Mouse (Mus musculus): Measurements from ENCODE around the gene Syne4. TPM values are rescaled to one million over a fixed set of nuclear protein-coding genes. Genes with fewer than 3 reads are reported as not detected.

Gene Syne4
- polyA plus RNA-seq, 1 experiment from 2014 or later, result 11.9 TPM

DNA sequence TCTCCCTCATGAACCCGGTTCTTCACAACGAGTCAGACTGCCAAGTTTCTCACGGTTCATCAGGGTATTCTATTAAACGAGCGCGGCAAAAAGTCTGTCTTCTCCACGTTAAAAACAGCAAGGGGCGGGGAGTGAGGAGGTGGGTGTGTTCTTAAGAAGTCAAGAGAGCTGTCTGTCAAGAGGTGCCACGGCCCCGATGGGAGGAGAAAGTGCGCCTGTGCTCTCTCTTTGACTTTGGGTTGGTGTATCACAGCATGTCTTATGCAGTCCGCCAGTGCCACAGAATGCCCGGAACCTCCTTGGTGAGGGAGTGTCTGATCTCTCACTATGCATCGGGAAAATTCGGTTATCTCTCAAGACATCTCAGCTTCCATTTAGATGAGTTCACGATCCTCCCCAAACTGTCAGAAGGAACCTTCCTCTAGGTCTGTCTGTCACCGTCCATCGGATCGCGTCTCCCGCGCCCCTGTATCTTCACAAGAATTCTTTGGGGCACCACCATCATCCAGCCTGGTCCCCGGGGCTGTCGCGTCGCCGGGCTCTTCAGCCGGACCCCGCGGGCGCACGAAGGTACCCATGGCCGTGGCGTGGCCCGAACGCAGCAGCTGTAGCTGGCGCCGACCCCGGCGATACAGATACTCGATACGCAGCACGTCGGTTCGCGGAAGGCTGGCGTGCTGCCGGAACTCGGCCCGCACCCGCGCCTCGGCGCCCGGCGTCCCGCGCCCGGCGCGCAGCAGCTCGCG is 7.1 kb downstream of the Syne4 start, which contains the start of gene E130208F15Rik:
Gene E130208F15Rik (plus strand): TSS at position 202 of the 746 bp plus-strand sequence.
- DNase-seq (ENCODE audit: low spot score) (peak; percentile 33), ATAC-seq (ENCODE audit: low FRiP score) (peak; percentile 63; the same call in 1 of the 2 replicates)
- H3K4me1 ChIP-seq (replicated peaks; ENCODE audit: control insufficient read depth, insufficient read depth, low read length), result peaks cover 18% of the 10 kb centered on the region
- peak within 1 kb of the TSS; percentile 87 for H3K9ac ChIP-seq
- under 1% methylated on average over 58 of the region's 63 CpGs for WGBS
- H3K27me3 ChIP-seq (ENCODE audit: control insufficient read depth, insufficient read depth, low read length), result no peaks in the 10 kb centered on the region
- H3K36me3 ChIP-seq (replicated peaks; ENCODE audit: control insufficient read depth, insufficient read depth), result no peaks in the 10 kb centered on the region; the same call in 1 of the 2 replicates
- H3K4me3 ChIP-seq (replicated peaks; ENCODE audit: low read length), result peak within 1 kb of the TSS; percentile 75
- H3K9me3 ChIP-seq (ENCODE audit: control insufficient read depth, low read length), result no peaks in the 10 kb centered on the region
- peak within 1 kb of the TSS; percentile 85 for H3K4me2 ChIP-seq (replicated peaks)
- H3K27ac ChIP-seq, result peak within 1 kb of the TSS; percentile 78

DNA sequence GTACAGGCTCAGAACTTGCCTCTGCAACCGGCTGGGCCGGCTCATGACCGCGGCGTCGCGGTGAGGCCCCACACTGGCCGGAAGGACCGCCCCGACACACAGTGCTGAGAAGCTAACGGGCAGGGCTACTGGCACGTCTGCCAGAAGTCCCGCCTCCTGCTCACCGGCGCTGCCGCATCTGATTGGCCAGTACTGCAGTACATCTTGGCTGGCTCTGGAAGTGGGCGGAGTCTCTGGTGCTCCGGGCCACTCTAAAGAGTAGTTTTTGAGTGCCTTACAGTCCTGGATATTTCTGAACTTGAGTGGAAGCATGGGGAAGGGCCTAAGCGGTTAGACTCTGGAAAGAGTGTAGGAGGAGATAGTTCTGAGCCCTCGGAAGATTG is 7.7 kb downstream of the Syne4 start:
- Histone ChIP-seq H3K4me2 (replicated peaks) (peak overlapping the region; percentile 85), H3K9ac (peak overlapping the region; percentile 87), H3K36me3 (replicated peaks; ENCODE audit: control insufficient read depth, insufficient read depth) (no peaks in the 10 kb centered on the region; the same call in 1 of the 2 replicates), H3K27ac (peak overlapping the region; percentile 78), H3K27me3 (ENCODE audit: control insufficient read depth, insufficient read depth, low read length) (no peaks in the 10 kb centered on the region), H3K9me3 (ENCODE audit: control insufficient read depth, low read length) (no peaks in the 10 kb centered on the region), H3K4me3 (replicated peaks; ENCODE audit: low read length) (peak overlapping the region; percentile 75), H3K4me1 (replicated peaks; ENCODE audit: control insufficient read depth, insufficient read depth, low read length) (peaks cover 18% of the 10 kb centered on the region)
- WGBS, result under 1% methylated on average over 18 of the region's 20 CpGs
- ATAC-seq (ENCODE audit: low FRiP score) (peak; percentile 99), DNase-seq (ENCODE audit: low spot score) (peak; percentile 94)

DNA sequence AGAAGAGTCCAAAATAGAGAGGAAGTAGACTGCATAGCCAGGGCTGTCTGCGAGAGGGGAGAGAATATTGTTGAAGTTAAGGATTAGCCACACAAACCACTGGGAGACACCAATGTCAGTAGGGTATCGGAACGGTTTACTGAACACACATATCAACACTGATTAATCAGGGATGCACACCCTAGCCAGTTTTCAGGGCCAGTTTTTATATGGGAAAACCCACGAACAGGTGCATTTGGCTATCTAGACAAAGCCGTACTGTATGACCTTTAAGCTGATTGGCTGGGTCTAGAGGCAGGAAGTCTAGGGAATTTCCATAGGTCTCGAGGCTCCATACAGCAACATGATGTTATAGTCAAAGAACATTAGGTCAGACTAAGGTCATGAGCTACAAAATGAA is 8.3 kb downstream of the Syne4 start:
- Histone ChIP-seq H3K36me3 (replicated peaks; ENCODE audit: control insufficient read depth, insufficient read depth) (no peaks in the 10 kb centered on the region), H3K9ac (peak overlapping the region; percentile 87), H3K4me1 (replicated peaks; ENCODE audit: control insufficient read depth, insufficient read depth, low read length) (peaks cover 18% of the 10 kb centered on the region), H3K4me2 (replicated peaks) (peak overlapping the region; percentile 85), H3K27ac (no peak overlapping the region), H3K27me3 (ENCODE audit: control insufficient read depth, insufficient read depth, low read length) (no peaks in the 10 kb centered on the region), H3K4me3 (replicated peaks; ENCODE audit: low read length) (peak overlapping the region; percentile 75), H3K9me3 (ENCODE audit: control insufficient read depth, low read length) (no peaks in the 10 kb centered on the region)
- DNase-seq (ENCODE audit: low spot score) (no peak), ATAC-seq (ENCODE audit: low FRiP score) (no peak)
- 36% methylated on average over 6 of the region's 6 CpGs for WGBS

DNA sequence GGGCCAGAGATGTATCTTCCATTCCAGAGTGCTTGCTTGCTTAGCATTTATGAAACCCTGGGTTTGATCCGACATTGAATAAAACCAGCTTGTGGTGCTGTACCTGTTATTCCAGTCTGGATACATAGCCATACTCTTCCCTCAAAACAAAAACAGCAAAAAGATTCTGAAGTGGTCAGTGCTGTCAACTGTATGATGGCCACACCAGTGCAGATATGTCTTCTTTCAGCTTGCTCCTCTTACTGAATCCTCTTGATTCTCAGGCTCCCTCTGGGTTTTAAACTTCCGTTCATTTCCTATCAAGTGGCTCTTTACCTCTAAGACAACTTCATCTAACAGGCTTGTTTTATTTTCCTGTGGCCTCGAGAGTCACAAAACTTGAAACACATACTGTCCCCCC is 9.2 kb downstream of the Syne4 start, which contains the start of gene Sdhaf1:
Gene Sdhaf1 (minus strand): TSS at position 101 of the 400 bp plus-strand sequence.
- Histone ChIP-seq H3K4me2 (replicated peaks) (peak within 1 kb of the TSS; percentile 85), H3K36me3 (replicated peaks; ENCODE audit: control insufficient read depth, insufficient read depth) (no peaks in the 10 kb centered on the region), H3K4me1 (replicated peaks; ENCODE audit: control insufficient read depth, insufficient read depth, low read length) (peaks cover 18% of the 10 kb centered on the region), H3K4me3 (replicated peaks; ENCODE audit: low read length) (peak within 1 kb of the TSS; percentile 75), H3K9ac (peak within 1 kb of the TSS; percentile 87), H3K27ac (no peak within 1 kb of the TSS), H3K9me3 (ENCODE audit: control insufficient read depth, low read length) (no peaks in the 10 kb centered on the region), H3K27me3 (ENCODE audit: control insufficient read depth, insufficient read depth, low read length) (no peaks in the 10 kb centered on the region)
- WGBS, result 83% methylated on average over 3 of the region's 3 CpGs
- DNase-seq (ENCODE audit: low spot score) (no peak), ATAC-seq (ENCODE audit: low FRiP score) (no peak)

DNA sequence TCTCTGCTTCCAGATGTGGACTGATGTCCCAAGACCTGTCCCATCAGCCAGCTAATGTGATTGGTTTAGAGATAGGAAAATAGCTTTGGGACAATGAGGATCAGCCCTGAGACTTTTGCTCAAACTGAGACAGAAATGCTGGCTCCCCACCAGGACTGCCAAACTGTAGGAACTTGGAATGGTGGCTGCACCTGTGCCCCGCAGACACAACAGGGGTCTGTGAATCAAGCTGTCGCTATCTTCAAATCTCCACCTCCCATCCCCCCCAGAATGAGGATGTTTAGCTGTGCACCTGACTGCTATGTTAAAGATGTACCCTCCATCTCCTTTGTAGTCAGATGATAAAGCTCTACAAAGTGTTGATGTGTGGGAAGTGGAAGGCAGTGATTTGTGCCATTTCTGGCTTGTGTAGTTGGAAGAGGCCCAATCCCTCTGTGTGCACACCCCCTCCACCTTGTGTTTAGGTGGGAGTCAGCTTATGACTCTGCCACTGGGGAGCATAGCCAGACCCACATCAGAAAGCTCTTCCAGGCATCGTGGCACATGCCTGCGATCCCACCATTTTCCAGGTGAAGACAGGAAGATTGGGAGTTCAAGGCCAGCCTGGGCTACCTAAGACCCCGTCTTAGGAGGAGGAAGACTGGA is 9.8 kb downstream of the Syne4 start:
- Histone ChIP-seq H3K4me2 (replicated peaks) (no peak overlapping the region), H3K9me3 (ENCODE audit: control insufficient read depth, low read length) (no peaks in the 10 kb centered on the region), H3K36me3 (replicated peaks; ENCODE audit: control insufficient read depth, insufficient read depth) (no peaks in the 10 kb centered on the region), H3K27me3 (ENCODE audit: control insufficient read depth, insufficient read depth, low read length) (no peaks in the 10 kb centered on the region), H3K9ac (no peak overlapping the region), H3K27ac (no peak overlapping the region), H3K4me1 (replicated peaks; ENCODE audit: control insufficient read depth, insufficient read depth, low read length) (peaks cover 18% of the 10 kb centered on the region), H3K4me3 (replicated peaks; ENCODE audit: low read length) (no peak overlapping the region)
- DNase-seq (ENCODE audit: low spot score) (no peak), ATAC-seq (ENCODE audit: low FRiP score) (no peak)
- WGBS, result 83% methylated on average over 5 of the region's 5 CpGs

DNA sequence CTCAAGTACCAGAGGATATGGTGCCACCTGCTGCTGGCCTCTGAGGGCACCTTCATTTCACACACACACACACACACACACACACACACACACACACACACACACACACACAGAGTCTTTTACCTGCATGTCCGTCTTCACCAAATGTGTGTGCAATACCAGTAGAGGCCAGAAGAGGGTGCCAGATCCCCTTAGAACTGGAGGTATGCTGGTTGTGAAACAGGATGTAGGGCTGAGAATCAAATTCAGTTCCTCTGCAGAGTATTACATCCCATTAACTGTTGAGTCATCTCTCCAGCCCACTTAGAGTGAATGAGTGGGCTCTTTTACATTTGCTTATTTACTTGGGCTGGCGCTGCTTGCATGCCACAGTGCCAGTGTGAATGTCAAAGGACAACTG is 10.8 kb downstream of the Syne4 start:
- WGBS, result 44% methylated on average over 2 of the region's 2 CpGs
- Histone ChIP-seq H3K36me3 (replicated peaks; ENCODE audit: control insufficient read depth, insufficient read depth) (no peaks in the 10 kb centered on the region), H3K9ac (no peak overlapping the region), H3K9me3 (ENCODE audit: control insufficient read depth, low read length) (no peaks in the 10 kb centered on the region), H3K4me3 (replicated peaks; ENCODE audit: low read length) (no peak overlapping the region), H3K4me2 (replicated peaks) (no peak overlapping the region), H3K27ac (no peak overlapping the region), H3K4me1 (replicated peaks; ENCODE audit: control insufficient read depth, insufficient read depth, low read length) (peaks cover 18% of the 10 kb centered on the region), H3K27me3 (ENCODE audit: control insufficient read depth, insufficient read depth, low read length) (no peaks in the 10 kb centered on the region)
- ATAC-seq (ENCODE audit: low FRiP score), result no peak
- DNase-seq (ENCODE audit: low spot score), result no peak

DNA sequence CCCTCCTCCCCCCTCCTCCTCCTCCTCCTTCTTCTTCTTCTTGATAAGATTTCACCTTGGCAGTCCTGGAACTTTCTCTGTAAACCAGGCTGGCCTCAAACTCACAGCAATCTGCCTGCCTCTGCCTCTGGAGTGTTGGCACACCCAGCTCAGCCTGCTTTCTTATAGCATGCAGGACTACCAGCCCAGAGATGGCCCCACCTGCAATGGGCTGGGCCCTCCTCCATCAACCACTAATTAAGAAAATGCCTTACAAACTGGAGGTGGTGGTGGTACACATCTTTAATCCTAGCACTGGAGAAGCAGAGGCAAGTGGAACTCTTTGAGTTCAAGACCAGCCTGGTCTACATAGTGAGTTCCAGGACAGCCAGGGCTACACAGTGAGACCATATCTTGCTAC is 11.8 kb downstream of the Syne4 start:
- H3K27ac ChIP-seq, result no peak overlapping the region
- H3K9ac ChIP-seq, result no peak overlapping the region

DNA sequence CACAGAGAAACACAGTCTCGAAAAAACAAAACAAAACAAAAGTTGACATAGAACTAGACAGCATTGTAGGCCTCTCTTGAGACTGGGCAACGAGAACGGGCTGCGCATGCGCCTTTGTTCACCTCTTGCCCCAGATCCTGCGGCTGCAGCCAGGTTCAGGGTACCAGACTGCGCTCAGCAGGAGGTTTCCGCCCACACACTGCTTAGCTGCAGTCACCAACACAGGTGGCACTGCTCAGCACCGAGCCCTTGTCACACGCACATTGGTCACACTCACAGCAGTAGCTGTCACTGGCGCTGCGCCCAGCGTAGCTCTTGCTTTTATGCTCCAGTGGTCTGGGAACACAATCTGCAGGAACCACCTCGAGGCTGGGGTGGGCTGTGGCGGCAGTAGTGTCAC is 12.5 kb downstream of the Syne4 start:
- ATAC-seq (ENCODE audit: low FRiP score) (no peak), DNase-seq (ENCODE audit: low spot score) (no peak)
- H3K4me1 ChIP-seq (replicated peaks; ENCODE audit: control insufficient read depth, insufficient read depth, low read length), result peaks cover 10% of the 10 kb centered on the region; the same call in 1 of the 2 replicates
- no peaks in the 10 kb centered on the region for H3K36me3 ChIP-seq (replicated peaks; ENCODE audit: control insufficient read depth, insufficient read depth)
- H3K9ac ChIP-seq, result no peak overlapping the region
- WGBS, result 46% methylated on average over 15 of the region's 15 CpGs
- no peaks in the 10 kb centered on the region for H3K27me3 ChIP-seq (ENCODE audit: control insufficient read depth, insufficient read depth, low read length)
- H3K4me2 ChIP-seq (replicated peaks), result no peak overlapping the region
- no peak overlapping the region for H3K27ac ChIP-seq
- H3K9me3 ChIP-seq (ENCODE audit: control insufficient read depth, low read length), result no peaks in the 10 kb centered on the region
- H3K4me3 ChIP-seq (replicated peaks; ENCODE audit: low read length), result no peak overlapping the region

More for the DNA sequence above, 11.8 kb downstream of the Syne4 start:
- Histone ChIP-seq H3K36me3 (replicated peaks; ENCODE audit: control insufficient read depth, insufficient read depth) (no peaks in the 10 kb centered on the region), H3K4me2 (replicated peaks) (no peak overlapping the region), H3K4me1 (replicated peaks; ENCODE audit: control insufficient read depth, insufficient read depth, low read length) (peaks cover 9% of the 10 kb centered on the region), H3K9me3 (ENCODE audit: control insufficient read depth, low read length) (no peaks in the 10 kb centered on the region), H3K4me3 (replicated peaks; ENCODE audit: low read length) (no peak overlapping the region), H3K27me3 (ENCODE audit: control insufficient read depth, insufficient read depth, low read length) (no peaks in the 10 kb centered on the region)
- ATAC-seq (ENCODE audit: low FRiP score) (no peak), DNase-seq (ENCODE audit: low spot score) (no peak)

DNA sequence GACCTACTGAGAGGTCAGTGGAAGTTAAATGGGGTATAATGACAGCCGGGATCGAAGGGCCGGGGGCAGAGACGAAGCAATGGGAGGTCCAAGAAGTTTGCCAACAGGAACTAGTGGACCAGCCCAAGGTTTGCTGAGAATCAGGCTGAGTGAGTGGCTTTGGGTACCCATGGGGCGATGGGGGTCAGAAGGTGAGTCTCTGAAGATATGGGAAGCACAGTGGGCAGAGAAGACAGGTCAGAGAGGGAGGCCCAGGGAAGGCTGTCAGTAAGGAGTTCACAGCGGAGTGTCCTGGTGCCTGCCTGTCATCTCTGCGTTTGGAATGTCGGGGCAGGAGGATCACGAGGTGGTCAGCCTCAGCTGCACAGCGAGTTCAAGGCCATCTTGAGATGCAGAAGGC is 13.8 kb downstream of the Syne4 start:
- Histone ChIP-seq H3K27me3 (ENCODE audit: control insufficient read depth, insufficient read depth, low read length) (no peaks in the 10 kb centered on the region), H3K9me3 (ENCODE audit: control insufficient read depth, low read length) (no peaks in the 10 kb centered on the region), H3K36me3 (replicated peaks; ENCODE audit: control insufficient read depth, insufficient read depth) (no peaks in the 10 kb centered on the region), H3K4me3 (replicated peaks; ENCODE audit: low read length) (no peak overlapping the region), H3K9ac (no peak overlapping the region), H3K27ac (no peak overlapping the region), H3K4me2 (replicated peaks) (no peak overlapping the region), H3K4me1 (replicated peaks; ENCODE audit: control insufficient read depth, insufficient read depth, low read length) (peaks cover 5% of the 10 kb centered on the region; the same call in 1 of the 2 replicates)
- DNase-seq (ENCODE audit: low spot score) (no peak), ATAC-seq (ENCODE audit: low FRiP score) (no peak)
- 56% methylated on average over 10 of the region's 10 CpGs for whole genome bisulfite sequencing

All from hindbrain, embryonic 14.5 days (tissue).